13 mouse cellular contexts compared by ENCODE assay signal in genomic region chr6:41704123-41704522, GRCm38 (mm10). TPM values are rescaled to one million over a fixed set of nuclear protein-coding genes. Genes with fewer than 3 reads are reported as not detected.
DNase-seq lines count a peak whose midpoint lies in the region; ATAC-seq and TF ChIP-seq lines count a peak whose summit lies in the region.
"Had no signal": no experiment of that assay in that cellular context is flagged by ENCODE, and none has a peak within 500 bp of the region (broad histone marks: within the 10 kb centered on the region; RNA-seq: fewer than 3 reads in every experiment).

Gene Kel (minus strand): TSS chr6:41704339.

- peak; percentile 24 for DNase-seq in heart, adult 11 months
- DNase-seq in heart, postnatal 10 days, result no peak
- DNase-seq in G1E (ENCODE audit: low spot score), result peak; percentile 57
- peak; percentile 63 for DNase-seq in liver, postnatal 0 days
- no peak for DNase-seq in gastrocnemius, postnatal 14 days
- no peak for DNase-seq in thymus, postnatal 36 days
- DNase-seq in left cerebral cortex, postnatal 25 days (ENCODE audit: low spot score in 2 of 2), result no peak
- DNase-seq: heart, adult 2 months; right cerebral cortex, postnatal 4 days had no signal

- peak; percentile 75 for ATAC-seq in G1E (ENCODE audit: extremely low read depth, insufficient number of reproducible peaks, low FRiP score, poor library complexity, severe bottlenecking)
- ATAC-seq in erythroblast, adult 5-6 weeks (replicated peaks; ENCODE audit: low FRiP score, poor library complexity, severe bottlenecking), result peak; percentile 77
- peak; percentile 86 for ATAC-seq in liver, postnatal 0 days
- ATAC-seq: forebrain, embryonic 15.5 days had no signal

- H3K4me2 ChIP-seq in liver, postnatal 0 days (ENCODE audit: low read depth, low read length), result peak within 1 kb of the TSS; percentile 70
- H3K4me2 ChIP-seq: forebrain, embryonic 15.5 days; limb, embryonic 12.5 days had no signal

- TF ChIP-seq EP300 in liver, postnatal 0 days (IDR thresholded peaks at IDR 0.05; ENCODE audit: low read depth), result peak; percentile 97

- TF ChIP-seq CTCF in G1E (IDR thresholded peaks at IDR 0.05; ENCODE audit: low read depth, low read length), result no peak
- peak; percentile 24; the same call in 1 of the 2 replicates for TF ChIP-seq CTCF in liver, postnatal 0 days (IDR thresholded peaks at IDR 0.05; ENCODE audit: low read depth)

- no peaks in the 10 kb centered on the region for H3K9me3 ChIP-seq in G1E (replicated peaks)
- H3K9me3 ChIP-seq in liver, postnatal 0 days (ENCODE audit: low read length), result no peaks in the 10 kb centered on the region
- H3K9me3 ChIP-seq: forebrain, embryonic 15.5 days; limb, embryonic 12.5 days had no signal

- intact Hi-C loops in heart, postnatal 10 days (cut with DNase I), result no loop called here
- intact Hi-C loops in gastrocnemius, postnatal 14 days (cut with DNase I; ENCODE audit: low total_unique reads), result no loop called here
- intact Hi-C loops in left cerebral cortex, postnatal 25 days (cut with DNase I), result no loop called here

- 32% methylated on average over 1 of the region's 1 CpGs for WGBS in liver, postnatal 0 days (ENCODE audit: insufficient replicate concordance)

- peaks cover 75% of the 10 kb centered on the region for H3K4me1 ChIP-seq in G1E (ENCODE audit: insufficient read depth, low read depth, low read length)
- peaks cover 12% of the 10 kb centered on the region; the same call in 1 of the 2 replicates for H3K4me1 ChIP-seq in liver, postnatal 0 days (ENCODE audit: insufficient read depth)
- H3K4me1 ChIP-seq: forebrain, embryonic 15.5 days; limb, embryonic 12.5 days had no signal

- H3K4me3 ChIP-seq in G1E (ENCODE audit: low read depth, low read length), result peak within 1 kb of the TSS; percentile 64
- peak within 1 kb of the TSS; percentile 64 for H3K4me3 ChIP-seq in liver, postnatal 0 days (ENCODE audit: low read depth, low read length)
- H3K4me3 ChIP-seq: forebrain, embryonic 15.5 days; heart, adult 2 months; limb, embryonic 12.5 days had no signal

- H3K27ac ChIP-seq in liver, postnatal 0 days (ENCODE audit: low read depth), result peak within 1 kb of the TSS; percentile 90
- H3K27ac ChIP-seq: forebrain, embryonic 15.5 days; heart, adult 2 months; limb, embryonic 12.5 days had no signal

- H3K27me3 ChIP-seq in G1E (ENCODE audit: insufficient read depth, low read length), result no peaks in the 10 kb centered on the region
- H3K27me3 ChIP-seq in liver, postnatal 0 days (ENCODE audit: insufficient read depth, low read length), result no peaks in the 10 kb centered on the region
- H3K27me3 ChIP-seq: forebrain, embryonic 15.5 days; limb, embryonic 12.5 days had no signal

- H3K36me3 ChIP-seq in G1E (replicated peaks), result peaks cover under 1% of the 10 kb centered on the region
- peaks cover 17% of the 10 kb centered on the region for H3K36me3 ChIP-seq in liver, postnatal 0 days (replicated peaks; ENCODE audit: insufficient read depth, low read length)
- H3K36me3 ChIP-seq: forebrain, embryonic 15.5 days; limb, embryonic 12.5 days had no signal

- H3K9ac ChIP-seq in liver, postnatal 0 days (replicated peaks), result peak within 1 kb of the TSS; percentile 77
- H3K9ac ChIP-seq: forebrain, embryonic 15.5 days; limb, embryonic 12.5 days had no signal

RNA-seq across cellular contexts. Expression of gene Kel, which starts in this region (rescaled TPM):
- total RNA-seq in heart, postnatal 10 days (2021), result under 1 TPM in 1 of 2 experiments, not detected in 1; 0.36 TPM
- 26.4 and 152 TPM in 2 replicates for total RNA-seq in G1E (2014; fragmentation: Nextera tagmentation)
- total RNA-seq in G1E (2017), result 14.7 and 16.5 TPM in 2 replicates
- 1.1 and 1.6 TPM in 2 replicates for polyA plus RNA-seq in G1E (2012)
- total RNA-seq in erythroblast, adult 5-6 weeks (2015; ENCODE audit: low replicate concordance), result 2,664 and 2,909 TPM in 2 replicates
- 999 and 1,312 TPM in 2 replicates for total RNA-seq in erythroblast, adult 5-6 weeks (2017; ENCODE audit: low replicate concordance)
- polyA plus RNA-seq in liver, postnatal 0 days (2015; fragmentation: Nextera tagmentation; extraction: Ambion mirVana), result 58.6 and 66.7 TPM in 2 replicates
- total RNA-seq in gastrocnemius, postnatal 14 days (2021), result not detected
- total RNA-seq in left cerebral cortex, postnatal 25 days (2021), result not detected
- polyA plus RNA-seq: C2C12 had no signal

Comparison
In these comparisons a context has a peak if more than half of its experiments do, and no peak if none do; other contexts are left out.
1. RNA of gene Kel (total RNA-seq): 999 to 2,909 TPM in erythroblast, adult 5-6 weeks and 14.7 to 152 TPM in G1E; not detected in gastrocnemius, postnatal 14 days, 0.36 TPM in heart, postnatal 10 days and not detected in left cerebral cortex, postnatal 25 days; every median in the first group is over 10 times any median in the second.
2. RNA of gene Kel (total RNA-seq): 999 to 2,909 TPM in erythroblast, adult 5-6 weeks; 14.7 to 152 TPM in G1E; every median in the first group is over 4 times any median in the second.
3. RNA of gene Kel (polyA plus RNA-seq): 58.6 to 66.7 TPM in liver, postnatal 0 days; 1.1 to 1.6 TPM in G1E; every median in the first group is over 10 times any median in the second.
4. DNase-seq: peak in heart, adult 11 months (single experiment), G1E (single experiment) and liver, postnatal 0 days (single experiment); none in heart, postnatal 10 days (0 of 2), gastrocnemius, postnatal 14 days (single experiment), thymus, postnatal 36 days (0 of 2) and left cerebral cortex, postnatal 25 days (0 of 2).
5. Peak in every context shown above with its lines, with median percentiles within 50 percentile points of each other: ATAC-seq.